Mouse (Mus musculus) hindbrain, embryonic 14.5 days (tissue): ENCODE data around the gene Zbtb38. TPM values are rescaled to one million over a fixed set of nuclear protein-coding genes. Genes with fewer than 3 reads are reported as not detected.

Experiments used
- ATAC-seq: fragments of 200-750 bp; cut with Nextera tagmentation; 2 replicates; pipeline ENCODE4 v1.8.0; 2017; ENCODE audit warnings: moderate number of reproducible peaks, mild to moderate bottlenecking, moderate TSS enrichment, moderate library complexity; ENCODE audit not compliant: low FRiP score
- DNase-seq: peaks from one replicate; pipeline ENCODE4 v3.0.0-alpha.2; 2015; ENCODE audit warnings: low spot score
- H3K27ac ChIP-seq: fragments of 300-500 bp; sonication (generic); 2 replicates; pipeline ENCODE4 v1.5.1; 2014; ENCODE audit warnings: mild to moderate bottlenecking, moderate library complexity
- H3K27me3 ChIP-seq: fragments of 300-500 bp; sonication (generic); 2 replicates; pipeline ENCODE4 v1.6.1; 2014; ENCODE audit warnings: mild to moderate bottlenecking, low read length, mixed read lengths; ENCODE audit not compliant: control insufficient read depth, insufficient read depth
- H3K36me3 ChIP-seq: fragments of 300-500 bp; sonication (generic); replicated peaks from 2 replicates; pipeline ENCODE4 v1.6.1; 2014; ENCODE audit not compliant: control insufficient read depth, insufficient read depth
- H3K4me1 ChIP-seq: fragments of 300-500 bp; sonication (generic); replicated peaks from 2 replicates; pipeline ENCODE4 v1.6.1; 2014; ENCODE audit warnings: antibody characterized with exemption, low read length, mixed read lengths; ENCODE audit not compliant: control insufficient read depth, insufficient read depth
- H3K4me2 ChIP-seq: fragments of 300-500 bp; sonication (generic); replicated peaks from 2 replicates; pipeline ENCODE4 v1.6.1; 2014; ENCODE audit warnings: mild to moderate bottlenecking, moderate library complexity
- H3K4me3 ChIP-seq: fragments of 300-500 bp; sonication (generic); replicated peaks from 2 replicates; pipeline ENCODE4 v1.5.1; 2014; ENCODE audit warnings: mild to moderate bottlenecking, low read length
- H3K9ac ChIP-seq: fragments of 300-500 bp; sonication (generic); 2 replicates; pipeline ENCODE4 v1.6.1; 2014
- H3K9me3 ChIP-seq: fragments of 300-500 bp; sonication (generic); 2 replicates; pipeline ENCODE4 v1.6.1; 2016; ENCODE audit warnings: low read length; ENCODE audit not compliant: control insufficient read depth
- WGBS: fragments of 180-500 bp; shearing (Covaris S2); extraction: QIAGEN DNeasy Blood & Tissue Kit; methylation state at CpG from one replicate; pipeline ENCODE4 v1.1.7; 2014; 5-methylcytosine and 5-hydroxymethylcytosine counted together
- polyA plus RNA-seq: library from polyadenylated mRNA; unstranded; fragments of >200 nt; fragmentation: Nextera tagmentation; extraction: Ambion mirVana; gene quantifications from 2 replicates; pipeline ENCODE4 v1.2.1, GENCODE M21; 2014

Gene Zbtb38
- polyA plus RNA-seq, 1 experiment from 2014 or later, result 52.2 TPM

DNA sequence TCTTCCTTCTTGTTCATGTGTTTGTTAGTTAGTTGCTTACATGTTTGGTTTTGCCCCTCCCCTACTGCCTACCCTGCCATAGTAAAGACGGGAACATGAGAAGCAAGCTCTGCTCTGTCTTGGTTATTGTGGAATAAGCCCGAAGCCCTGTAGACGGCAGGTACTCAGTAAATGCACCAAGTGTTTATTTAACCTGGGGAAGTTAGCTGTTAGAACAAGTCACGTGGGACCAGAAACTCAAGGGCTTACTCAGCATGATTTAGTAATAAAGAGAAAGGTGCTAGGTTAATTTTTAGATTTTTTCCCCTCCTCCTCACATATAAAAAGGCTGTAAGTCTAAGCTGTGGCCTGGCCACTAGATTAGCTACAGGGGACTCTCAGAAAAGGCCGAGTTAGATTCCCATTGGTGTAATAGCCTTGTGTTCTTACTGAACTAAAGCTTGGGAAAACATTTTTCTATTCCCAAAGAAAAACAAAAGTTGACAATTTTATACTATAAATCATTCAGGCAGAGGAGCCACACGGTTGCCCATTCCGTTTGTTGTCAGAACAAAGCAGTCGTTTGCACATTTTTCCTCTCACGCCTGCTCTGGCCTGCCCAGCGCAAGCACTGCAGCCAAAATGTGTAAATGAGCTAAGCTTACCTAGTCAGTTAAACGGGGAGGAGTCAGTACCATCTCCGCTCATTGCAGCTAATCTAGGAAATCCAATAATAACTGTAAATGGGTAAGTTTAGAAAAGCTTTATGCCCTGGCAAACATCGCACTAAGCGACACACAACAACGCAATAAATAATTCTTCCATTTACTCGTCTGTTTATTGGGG lies 24.1 kb downstream of the Zbtb38 start:
- Histone ChIP-seq H3K4me3 (peak overlapping the region; percentile 36), H3K27ac (peak overlapping the region; percentile 98), H3K27me3 (no peaks in the 10 kb centered on the region), H3K36me3 (no peaks in the 10 kb centered on the region), H3K9ac (peak overlapping the region; percentile 88), H3K4me1 (peaks cover 42% of the 10 kb centered on the region), H3K4me2 (peak overlapping the region; percentile 50), H3K9me3 (no peaks in the 10 kb centered on the region)
- DNase-seq (no peak), ATAC-seq (no peak)
- 61% methylated on average over 16 of the region's 16 CpGs for whole genome bisulfite sequencing

GRCm38 (mm10) chr9:96727688-96728087 lies 24.9 kb downstream of the Zbtb38 start:
- peak overlapping the region; percentile 98; the same call in 1 of the 2 replicates for H3K27ac ChIP-seq
- no peaks in the 10 kb centered on the region for H3K9me3 ChIP-seq
- no peak overlapping the region for H3K4me3 ChIP-seq
- DNase-seq (no peak), ATAC-seq (no peak)
- no peaks in the 10 kb centered on the region for H3K36me3 ChIP-seq
- H3K4me2 ChIP-seq, result peak overlapping the region; percentile 50
- WGBS, result 88% methylated on average over 6 of the region's 6 CpGs
- 0 out of 2 replicates have a peak overlapping the region, but pooled peaks have one; percentile 9 for H3K9ac ChIP-seq
- H3K4me1 ChIP-seq, result peaks cover 42% of the 10 kb centered on the region
- no peaks in the 10 kb centered on the region for H3K27me3 ChIP-seq

- ATAC-seq, result 0 out of 2 replicates have a peak, but pooled peaks have one; percentile 16
- Histone ChIP-seq H3K9me3 (no peaks in the 10 kb centered on the region), H3K4me3 (no peak overlapping the region; the same call in 1 of the 2 replicates), H3K27ac (peak overlapping the region; percentile 80), H3K27me3 (no peaks in the 10 kb centered on the region), H3K9ac (peak overlapping the region; percentile 47; the same call in 1 of the 2 replicates), H3K4me1 (peaks cover 42% of the 10 kb centered on the region), H3K36me3 (no peaks in the 10 kb centered on the region), H3K4me2 (peak overlapping the region; percentile 45)
- 28% methylated on average over 14 of the region's 14 CpGs for WGBS
- no peak for DNase-seq
Observed at GRCm38 (mm10) chr9:96726336-96727131, 26.1 kb downstream of the Zbtb38 start.

DNA sequence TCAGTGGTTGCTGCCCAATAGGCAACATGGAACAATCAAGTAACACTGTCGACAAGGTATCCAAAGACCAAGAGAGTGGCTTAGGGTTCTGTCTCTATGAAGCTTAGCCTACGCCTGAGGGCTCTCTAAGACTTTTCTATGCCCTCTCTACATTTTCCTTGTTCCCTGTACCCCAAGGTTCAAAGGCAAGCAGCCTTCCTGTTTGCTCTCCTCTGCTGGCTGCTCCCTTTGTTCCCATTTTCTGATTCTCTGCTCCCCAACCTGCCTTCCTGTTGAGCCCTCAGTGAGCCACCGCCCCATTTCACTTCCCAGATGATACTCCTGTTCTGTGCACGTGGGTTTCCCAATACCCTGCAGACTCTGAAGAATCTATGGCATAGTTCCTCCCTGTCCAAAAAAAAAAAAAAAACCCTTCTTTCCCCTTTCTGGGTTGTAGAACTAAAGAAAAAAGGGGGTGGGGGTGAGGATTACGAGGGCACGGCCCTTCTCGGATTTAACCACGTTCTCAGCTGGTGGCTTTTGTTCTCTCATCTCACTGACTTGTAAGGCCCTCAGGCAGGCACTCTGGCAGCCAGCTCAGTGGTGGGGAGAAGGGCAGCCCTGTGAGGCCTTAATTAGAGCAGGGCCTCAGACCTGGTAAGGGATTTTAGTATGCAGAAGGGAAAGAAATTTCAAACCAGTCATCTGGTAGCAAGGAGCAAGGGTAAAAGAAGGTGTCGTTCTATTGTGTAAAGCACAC lies 26.9 kb downstream of the Zbtb38 start:
- WGBS, result 17% methylated on average over 9 of the region's 9 CpGs
- ATAC-seq (peak; percentile 52; the same call in 1 of the 2 replicates), DNase-seq (no peak)

GRCm38 (mm10) chr9:96723650-96724049 lies 29.0 kb downstream of the Zbtb38 start:
- no peak overlapping the region for H3K27ac ChIP-seq
- no peak for ATAC-seq
- 95% methylated on average over 6 of the region's 6 CpGs for WGBS

More for the DNA sequence above, 26.9 kb downstream of the Zbtb38 start:
- Histone ChIP-seq H3K4me3 (no peak overlapping the region), H3K27me3 (no peaks in the 10 kb centered on the region), H3K4me1 (peaks cover 43% of the 10 kb centered on the region), H3K4me2 (peak overlapping the region; percentile 45), H3K9me3 (no peaks in the 10 kb centered on the region), H3K27ac (peak overlapping the region; percentile 80), H3K9ac (peak overlapping the region; percentile 47), H3K36me3 (no peaks in the 10 kb centered on the region)

DNA sequence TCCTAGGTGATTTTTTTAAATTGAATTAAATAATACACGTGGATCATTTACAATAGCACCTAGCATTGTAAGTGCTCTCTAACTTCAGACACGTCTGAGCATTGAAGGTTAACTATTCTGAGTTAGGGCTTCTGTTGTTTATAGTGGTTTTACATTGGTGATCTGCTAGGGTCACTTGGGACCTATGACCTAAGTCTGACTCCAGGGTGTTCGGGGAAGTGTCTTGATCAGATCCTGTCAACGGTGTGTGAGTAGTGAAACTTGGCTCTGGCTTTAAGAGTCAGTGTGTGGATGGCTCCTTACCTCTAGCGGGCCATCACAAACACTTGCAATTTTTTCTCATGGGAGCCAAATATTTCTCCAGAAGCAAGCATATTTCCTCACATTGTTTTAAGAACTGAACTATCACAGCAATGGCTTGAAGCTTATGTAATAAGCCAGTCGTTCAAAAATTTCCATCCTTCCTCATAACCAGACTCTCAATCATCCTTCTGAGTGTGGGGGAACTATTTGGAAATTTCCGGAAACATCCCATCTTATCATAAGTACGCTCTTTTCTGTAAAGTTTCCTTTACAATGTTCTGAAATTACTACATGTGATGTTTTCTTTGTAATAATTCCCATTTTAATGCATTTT lies 31.4 kb downstream of the Zbtb38 start:
- no peak for ATAC-seq
- H3K27ac ChIP-seq, result no peak overlapping the region
- DNase-seq, result no peak
- H3K4me1 ChIP-seq, result peaks cover 46% of the 10 kb centered on the region
- H3K27me3 ChIP-seq, result no peaks in the 10 kb centered on the region
- H3K4me2 ChIP-seq, result no peak overlapping the region
- no peak overlapping the region for H3K4me3 ChIP-seq
- no peak overlapping the region for H3K9ac ChIP-seq
- H3K9me3 ChIP-seq, result no peaks in the 10 kb centered on the region
- H3K36me3 ChIP-seq, result 0 out of 2 replicates have a peak, but pooled peaks cover 10% of the 10 kb centered on the region
- 91% methylated on average over 8 of the region's 8 CpGs for WGBS

More at GRCm38 (mm10) chr9:96723650-96724049, 29.0 kb downstream of the Zbtb38 start:
- no peak overlapping the region for H3K4me2 ChIP-seq
- H3K4me1 ChIP-seq, result peaks cover 52% of the 10 kb centered on the region
- H3K4me3 ChIP-seq, result no peak overlapping the region
- H3K9me3 ChIP-seq, result no peaks in the 10 kb centered on the region
- H3K9ac ChIP-seq, result no peak overlapping the region
- no peak for DNase-seq
- no peaks in the 10 kb centered on the region for H3K27me3 ChIP-seq
- H3K36me3 ChIP-seq, result no peaks in the 10 kb centered on the region

- Histone ChIP-seq H3K9ac (0 out of 2 replicates have a peak overlapping the region, but pooled peaks have one; percentile 98), H3K4me3 (peak overlapping the region; percentile 79; the same call in 1 of the 2 replicates)
Observed at GRCm38 (mm10) chr9:96720510-96721162, 32.0 kb downstream of the Zbtb38 start.

More at GRCm38 (mm10) chr9:96720510-96721162, 32.0 kb downstream of the Zbtb38 start:
- peak overlapping the region; percentile 95; the same call in 1 of the 2 replicates for H3K27ac ChIP-seq
- no peak for ATAC-seq
- H3K4me2 ChIP-seq, result peak overlapping the region; percentile 88
- no peaks in the 10 kb centered on the region for H3K27me3 ChIP-seq
- H3K4me1 ChIP-seq, result peaks cover 41% of the 10 kb centered on the region
- H3K36me3 ChIP-seq, result 0 out of 2 replicates have a peak, but pooled peaks cover 10% of the 10 kb centered on the region
- no peak for DNase-seq
- 66% methylated on average over 11 of the region's 11 CpGs for WGBS
- no peaks in the 10 kb centered on the region for H3K9me3 ChIP-seq
